Mouse (Mus musculus) liver, embryonic 11.5 days (tissue): ENCODE data around the gene Kdm4c. TPM values are rescaled to one million over a fixed set of nuclear protein-coding genes. Genes with fewer than 3 reads are reported as not detected.
A peak's percentile ranks its signal among the peaks of the same experiment; 100 is the strongest.

Source experiments
- ATAC-seq: fragments of 200-750 bp; cut with Nextera tagmentation; replicated peaks from 2 replicates; pipeline ENCODE4 v1.8.0; 2017; ENCODE audit warnings: moderate number of reproducible peaks, mild to moderate bottlenecking, moderate TSS enrichment, moderate library complexity; ENCODE audit not compliant: low FRiP score
- DNase-seq: peaks from one replicate; pipeline ENCODE4 v3.0.0-alpha.2; 2017; ENCODE audit warnings: low spot score
- H3K27ac ChIP-seq: fragments of 300-500 bp; sonication (generic); 2 replicates; pipeline ENCODE4 v1.5.1; 2014; ENCODE audit warnings: mild to moderate bottlenecking, low read depth, low read length, control low read depth
- H3K27me3 ChIP-seq: fragments of 300-500 bp; sonication (generic); replicated peaks from 2 replicates; pipeline ENCODE4 v1.6.1; 2014; ENCODE audit warnings: low read length, mixed read lengths; ENCODE audit not compliant: control insufficient read depth, insufficient read depth
- H3K36me3 ChIP-seq: fragments of 300-500 bp; sonication (generic); 2 replicates; pipeline ENCODE4 v1.6.1; 2014; ENCODE audit warnings: mild to moderate bottlenecking, low read length, moderate library complexity, mixed read lengths; ENCODE audit not compliant: control insufficient read depth, insufficient read depth
- H3K4me1 ChIP-seq: fragments of 300-500 bp; sonication (generic); replicated peaks from 2 replicates; pipeline ENCODE4 v1.6.1; 2014; ENCODE audit warnings: low read length, mixed read lengths; ENCODE audit not compliant: control insufficient read depth, insufficient read depth
- H3K4me2 ChIP-seq: fragments of 300-500 bp; sonication (generic); 2 replicates; pipeline ENCODE4 v1.6.1; 2014; ENCODE audit warnings: mild to moderate bottlenecking, control low read depth, moderate library complexity
- H3K4me3 ChIP-seq: fragments of 300-500 bp; sonication (generic); 2 replicates; pipeline ENCODE4 v1.5.1; 2014; ENCODE audit warnings: low read depth, low read length, control low read depth
- H3K9ac ChIP-seq: fragments of 300-500 bp; sonication (generic); 2 replicates; pipeline ENCODE4 v1.6.1; 2014; ENCODE audit warnings: low read depth, low read length, control low read depth
- H3K9me3 ChIP-seq: fragments of 300-500 bp; sonication (generic); 2 replicates; pipeline ENCODE4 v1.6.1; 2016; ENCODE audit warnings: low read length, inconsistent platforms, mixed read lengths; ENCODE audit not compliant: control insufficient read depth
- WGBS: fragments of 180-500 bp; shearing (Covaris S2); extraction: QIAGEN DNeasy Blood & Tissue Kit; methylation state at CpG from one replicate; pipeline ENCODE4 v1.1.7; 2014; 5-methylcytosine and 5-hydroxymethylcytosine counted together
- polyA plus RNA-seq: library from polyadenylated mRNA; unstranded; fragments of >200 nt; fragmentation: Nextera tagmentation; extraction: Ambion mirVana; gene quantifications from 2 replicates; pipeline ENCODE4 v1.2.1, GENCODE M21; 2014

Gene Kdm4c
- polyA plus RNA-seq, 1 experiment from 2014 or later = 9.9 TPM

- Histone ChIP-seq H3K4me3 (peak overlapping the region; percentile 88), H3K27ac (peak overlapping the region; percentile 59; the same call in 1 of the 2 replicates), H3K4me2 (peak overlapping the region; percentile 84), H3K36me3 (no peaks in the 10 kb centered on the region), H3K27me3 (no peaks in the 10 kb centered on the region), H3K4me1 (peaks cover 3% of the 10 kb centered on the region; the same call in 1 of the 2 replicates), H3K9me3 (no peaks in the 10 kb centered on the region), H3K9ac (peak overlapping the region; percentile 83)
- ATAC-seq = peak; percentile 97
- peak; percentile 93 for DNase-seq
- under 1% methylated on average over 65 of the region's 68 CpGs for WGBS
These were observed 9.3 kb downstream of the Kdm4c start for GRCm38 (mm10) chr4:74251348-74252244.

- Histone ChIP-seq H3K4me3 (peak overlapping the region; percentile 88), H3K4me2 (peak overlapping the region; percentile 84), H3K9ac (peak overlapping the region; percentile 83), H3K27me3 (no peaks in the 10 kb centered on the region), H3K36me3 (no peaks in the 10 kb centered on the region), H3K9me3 (no peaks in the 10 kb centered on the region), H3K27ac (peak overlapping the region; percentile 59; the same call in 1 of the 2 replicates), H3K4me1 (peaks cover 3% of the 10 kb centered on the region; the same call in 1 of the 2 replicates)
- no peak for DNase-seq
- ATAC-seq = peak; percentile 32
- WGBS = under 1% methylated on average over 46 of the region's 46 CpGs
These were observed 10.2 kb downstream of the Kdm4c start for GRCm38 (mm10) chr4:74252245-74253105.

- Histone ChIP-seq H3K9me3 (no peaks in the 10 kb centered on the region), H3K4me1 (peaks cover 7% of the 10 kb centered on the region; the same call in 1 of the 2 replicates), H3K27me3 (no peaks in the 10 kb centered on the region), H3K4me3 (no peak overlapping the region), H3K9ac (no peak overlapping the region), H3K4me2 (no peak overlapping the region), H3K36me3 (no peaks in the 10 kb centered on the region), H3K27ac (no peak overlapping the region)
- 77% methylated on average over 5 of the region's 5 CpGs for WGBS
- DNase-seq = no peak
- no peak for ATAC-seq
These were observed 15.6 kb downstream of the Kdm4c start for GRCm38 (mm10) chr4:74257882-74258281.

GRCm38 (mm10) chr4:74258538-74258937, 16.2 kb downstream of the Kdm4c start:
- Histone ChIP-seq H3K4me3 (no peak overlapping the region), H3K9ac (no peak overlapping the region), H3K4me2 (no peak overlapping the region), H3K36me3 (no peaks in the 10 kb centered on the region), H3K27me3 (no peaks in the 10 kb centered on the region), H3K27ac (no peak overlapping the region), H3K4me1 (peaks cover 5% of the 10 kb centered on the region; the same call in 1 of the 2 replicates), H3K9me3 (no peaks in the 10 kb centered on the region)
- ATAC-seq = no peak
- WGBS = 41% methylated on average over 1 of the region's 1 CpGs
- no peak for DNase-seq

- Histone ChIP-seq H3K4me1 (peaks cover 5% of the 10 kb centered on the region; the same call in 1 of the 2 replicates), H3K9me3 (no peaks in the 10 kb centered on the region), H3K4me3 (no peak overlapping the region), H3K4me2 (no peak overlapping the region), H3K27ac (no peak overlapping the region), H3K9ac (no peak overlapping the region), H3K27me3 (no peaks in the 10 kb centered on the region), H3K36me3 (no peaks in the 10 kb centered on the region)
- WGBS = 51% methylated on average over 3 of the region's 3 CpGs
- no peak for DNase-seq
- ATAC-seq = no peak
These were observed 17.0 kb downstream of the Kdm4c start for GRCm38 (mm10) chr4:74259331-74259730.

- Histone ChIP-seq H3K36me3 (no peaks in the 10 kb centered on the region), H3K4me1 (peaks cover 5% of the 10 kb centered on the region; the same call in 1 of the 2 replicates), H3K27ac (no peak overlapping the region), H3K4me3 (no peak overlapping the region), H3K4me2 (no peak overlapping the region), H3K9me3 (no peaks in the 10 kb centered on the region), H3K9ac (no peak overlapping the region), H3K27me3 (no peaks in the 10 kb centered on the region)
- DNase-seq (no peak), ATAC-seq (no peak)
These were observed 19.6 kb downstream of the Kdm4c start for GRCm38 (mm10) chr4:74261879-74262278.

- no peak overlapping the region for H3K9ac ChIP-seq
- whole genome bisulfite sequencing = 92% methylated on average over 5 of the region's 5 CpGs
- no peaks in the 10 kb centered on the region for H3K27me3 ChIP-seq
- no peaks in the 10 kb centered on the region for H3K4me1 ChIP-seq
- no peaks in the 10 kb centered on the region for H3K36me3 ChIP-seq
- no peak overlapping the region for H3K27ac ChIP-seq
- no peak overlapping the region for H3K4me2 ChIP-seq
- no peak for DNase-seq
- H3K4me3 ChIP-seq = no peak overlapping the region
- ATAC-seq = no peak
- no peaks in the 10 kb centered on the region for H3K9me3 ChIP-seq
These were observed 22.2 kb downstream of the Kdm4c start for GRCm38 (mm10) chr4:74264428-74264955.

- H3K4me3 ChIP-seq = no peak overlapping the region
- H3K4me2 ChIP-seq = no peak overlapping the region
- ATAC-seq (no peak), DNase-seq (no peak)
- peaks cover 2% of the 10 kb centered on the region; the same call in 1 of the 2 replicates for H3K36me3 ChIP-seq
- H3K4me1 ChIP-seq = no peaks in the 10 kb centered on the region
- H3K27ac ChIP-seq = no peak overlapping the region
- no peaks in the 10 kb centered on the region for H3K9me3 ChIP-seq
- H3K9ac ChIP-seq = no peak overlapping the region
- 86% methylated on average over 5 of the region's 5 CpGs for WGBS
- H3K27me3 ChIP-seq = no peaks in the 10 kb centered on the region
These were observed 28.9 kb downstream of the Kdm4c start for GRCm38 (mm10) chr4:74271180-74271579.
